ENCODE assay signal across 27 mouse cellular contexts in the genomic region with DNA sequence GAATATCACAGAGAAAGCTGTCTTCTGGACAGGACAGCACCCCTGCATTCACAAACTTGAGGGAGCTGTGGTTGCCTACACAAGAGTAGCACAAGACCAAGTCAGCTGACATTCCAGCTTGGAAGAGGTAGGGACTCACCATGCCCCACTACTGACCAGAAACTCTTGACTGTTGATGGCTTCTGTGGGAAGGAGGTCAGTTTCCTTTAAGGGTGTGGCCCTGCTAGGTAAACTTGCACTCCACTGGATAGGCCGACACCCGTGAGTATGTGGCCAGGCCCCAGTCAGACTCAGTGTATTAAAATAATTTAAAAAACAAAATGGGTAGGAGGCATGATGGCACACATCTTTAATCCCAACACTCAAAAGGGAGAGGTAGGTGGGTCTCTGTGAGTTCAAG. TPM values are rescaled to one million over a fixed set of nuclear protein-coding genes. Genes with fewer than 3 reads are reported as not detected.
DNase-seq lines count a peak whose midpoint lies in the region; ATAC-seq lines count a peak whose summit lies in the region.
"Had no signal": no experiment of that assay in that cellular context is flagged by ENCODE, and none has a peak within 500 bp of the region (broad histone marks: within the 10 kb centered on the region; RNA-seq: fewer than 3 reads in every experiment).

No protein-coding gene starts in this region.

- H3K36me3 ChIP-seq in heart, embryonic 12.5 days = no peaks in the 10 kb centered on the region
- no peaks in the 10 kb centered on the region for H3K36me3 ChIP-seq in lung, embryonic 16.5 days (ENCODE audit: control insufficient read depth, insufficient read depth, low read length)
- no peaks in the 10 kb centered on the region for H3K36me3 ChIP-seq in stomach, embryonic 15.5 days
- no peaks in the 10 kb centered on the region for H3K36me3 ChIP-seq in hindbrain, embryonic 11.5 days (ENCODE audit: control insufficient read depth, insufficient read depth, low read length)
- H3K36me3 ChIP-seq: G1E; heart, embryonic 13.5 days; hindbrain, embryonic 12.5 days; hindbrain, embryonic 15.5 days had no signal

- peaks cover 6% of the 10 kb centered on the region for H3K4me1 ChIP-seq in heart, embryonic 12.5 days (replicated peaks)
- H3K4me1 ChIP-seq in lung, embryonic 16.5 days (replicated peaks; ENCODE audit: control insufficient read depth, insufficient read depth, low read length) = peaks cover 4% of the 10 kb centered on the region
- H3K4me1 ChIP-seq in stomach, embryonic 15.5 days = no peaks in the 10 kb centered on the region
- no peaks in the 10 kb centered on the region for H3K4me1 ChIP-seq in hindbrain, embryonic 11.5 days (replicated peaks; ENCODE audit: control insufficient read depth, insufficient read depth, low read length)

- ATAC-seq in heart, embryonic 12.5 days (ENCODE audit: insufficient number of reproducible peaks, low FRiP score) = no peak
- ATAC-seq in lung, embryonic 16.5 days (ENCODE audit: low read depth) = 0 out of 2 replicates have a peak, but pooled peaks have one; percentile 27
- ATAC-seq in stomach, embryonic 15.5 days (ENCODE audit: insufficient read depth, low FRiP score, low read depth) = 0 out of 2 replicates have a peak, but pooled peaks have one; percentile 28
- no peak for ATAC-seq in hindbrain, embryonic 11.5 days (ENCODE audit: low FRiP score)
- ATAC-seq: forebrain, embryonic 13.5 days; forebrain, embryonic 16.5 days; Patski had no signal

- H3K9ac ChIP-seq in heart, embryonic 12.5 days = no peak overlapping the region
- H3K9ac ChIP-seq in lung, embryonic 16.5 days (ENCODE audit: low read length) = no peak overlapping the region
- no peak overlapping the region for H3K9ac ChIP-seq in stomach, embryonic 15.5 days
- no peak overlapping the region for H3K9ac ChIP-seq in hindbrain, embryonic 11.5 days (ENCODE audit: low read depth, low read length)
- H3K9ac ChIP-seq: forebrain, embryonic 13.5 days; heart, embryonic 13.5 days; hindbrain, embryonic 12.5 days; hindbrain, embryonic 15.5 days had no signal

- H3K27me3 ChIP-seq in heart, embryonic 12.5 days (replicated peaks) = no peaks in the 10 kb centered on the region
- H3K27me3 ChIP-seq in lung, embryonic 16.5 days (ENCODE audit: control insufficient read depth, insufficient read depth, low read depth, low read length) = no peaks in the 10 kb centered on the region
- H3K27me3 ChIP-seq in stomach, embryonic 15.5 days (replicated peaks) = no peaks in the 10 kb centered on the region
- no peaks in the 10 kb centered on the region for H3K27me3 ChIP-seq in hindbrain, embryonic 11.5 days (ENCODE audit: control insufficient read depth, insufficient read depth, low read length)
- H3K27me3 ChIP-seq: CH12.LX; forebrain, embryonic 13.5 days; heart, embryonic 13.5 days; hindbrain, embryonic 12.5 days; hindbrain, embryonic 15.5 days; Patski had no signal

- peak; percentile 73 for DNase-seq in heart, adult 11 months
- DNase-seq in lung, postnatal 14 days = no peak
- peak; percentile 31 for DNase-seq in 416B (ENCODE audit: low read depth)
- DNase-seq in hindbrain, embryonic 11.5 days (ENCODE audit: low spot score) = no peak
- DNase-seq in left cerebral cortex, adult 9 months (ENCODE audit: low spot score in 2 of 2) = no peak
- DNase-seq: adrenal gland, postnatal 10 days; adrenal gland, postnatal 36 days; B cell, adult 2 months; cerebellum, adult 18-20 months; cerebellum, adult 9-10 months; cerebellum, postnatal 14 days; gastrocnemius, postnatal 10 days; gastrocnemius, postnatal 36 days; heart, postnatal 14 days; heart, postnatal 4 days had no signal

- H3K4me2 ChIP-seq in heart, embryonic 12.5 days = no peak overlapping the region
- H3K4me2 ChIP-seq in lung, embryonic 16.5 days (ENCODE audit: low read depth, low read length) = no peak overlapping the region
- H3K4me2 ChIP-seq in stomach, embryonic 15.5 days = no peak overlapping the region
- H3K4me2 ChIP-seq in hindbrain, embryonic 11.5 days (replicated peaks; ENCODE audit: low read depth, low read length) = no peak overlapping the region
- H3K4me2 ChIP-seq: forebrain, embryonic 13.5 days; heart, embryonic 13.5 days; hindbrain, embryonic 12.5 days; hindbrain, embryonic 15.5 days had no signal

- no peak overlapping the region for H3K4me3 ChIP-seq in heart, embryonic 12.5 days
- H3K4me3 ChIP-seq in lung, embryonic 16.5 days (ENCODE audit: low read length) = no peak overlapping the region
- no peak overlapping the region for H3K4me3 ChIP-seq in stomach, embryonic 15.5 days (replicated peaks)
- H3K4me3 ChIP-seq in hindbrain, embryonic 11.5 days (ENCODE audit: low read depth, low read length) = no peak overlapping the region
- H3K4me3 ChIP-seq: forebrain, embryonic 10.5 days; forebrain, embryonic 13.5 days; heart, embryonic 13.5 days; hindbrain, embryonic 12.5 days; hindbrain, embryonic 15.5 days had no signal

- WGBS in heart, embryonic 12.5 days = 87% methylated on average over 2 of the region's 2 CpGs
- 55% methylated on average over 2 of the region's 2 CpGs for WGBS in lung, embryonic 16.5 days
- WGBS in stomach, embryonic 15.5 days = 60% methylated on average over 2 of the region's 2 CpGs
- WGBS in hindbrain, embryonic 11.5 days = 85% methylated on average over 2 of the region's 2 CpGs

- H3K9me3 ChIP-seq in heart, embryonic 12.5 days (replicated peaks) = no peaks in the 10 kb centered on the region
- no peaks in the 10 kb centered on the region for H3K9me3 ChIP-seq in lung, embryonic 16.5 days (ENCODE audit: control insufficient read depth, low read length)
- H3K9me3 ChIP-seq in stomach, embryonic 15.5 days = no peaks in the 10 kb centered on the region
- H3K9me3 ChIP-seq in hindbrain, embryonic 11.5 days (ENCODE audit: control insufficient read depth, low read length) = no peaks in the 10 kb centered on the region
- H3K9me3 ChIP-seq: forebrain, embryonic 10.5 days; forebrain, embryonic 13.5 days; G1E; heart, embryonic 13.5 days; hindbrain, embryonic 12.5 days; hindbrain, embryonic 15.5 days had no signal

- no peak overlapping the region for H3K27ac ChIP-seq in heart, embryonic 12.5 days (ENCODE audit: poor library complexity, severe bottlenecking)
- no peak overlapping the region for H3K27ac ChIP-seq in lung, embryonic 16.5 days (ENCODE audit: low read length)
- no peak overlapping the region for H3K27ac ChIP-seq in stomach, embryonic 15.5 days
- H3K27ac ChIP-seq in hindbrain, embryonic 11.5 days (ENCODE audit: low read depth, low read length) = no peak overlapping the region
- H3K27ac ChIP-seq: forebrain, embryonic 10.5 days; forebrain, embryonic 13.5 days; heart, embryonic 13.5 days; hindbrain, embryonic 12.5 days; hindbrain, embryonic 15.5 days had no signal

RNA-seq across cellular contexts. Expression of a gene that starts 5.3 kb away (rescaled TPM):
- 7.4 and 7.7 TPM in 2 replicates for polyA plus RNA-seq in heart, embryonic 12.5 days (2016; fragmentation: Nextera tagmentation; extraction: Ambion mirVana)
- 6.2 and 8.1 TPM in 2 replicates for polyA plus RNA-seq in lung, embryonic 16.5 days (2015; fragmentation: Nextera tagmentation; extraction: Ambion mirVana)
- 5.5 and 6.3 TPM in 2 replicates for polyA plus RNA-seq in stomach, embryonic 15.5 days (2015; fragmentation: Nextera tagmentation; extraction: Ambion mirVana)
- polyA plus RNA-seq in hindbrain, embryonic 11.5 days (2014; fragmentation: Nextera tagmentation; extraction: Ambion mirVana) = 9.9 and 12.1 TPM in 2 replicates

RNA-seq across cellular contexts. Expression of a gene that starts 20.8 kb away (rescaled TPM):
- polyA plus RNA-seq in heart, embryonic 12.5 days (2016; fragmentation: Nextera tagmentation; extraction: Ambion mirVana) = 19.2 and 19.7 TPM in 2 replicates
- 1.8 and 7.9 TPM in 2 replicates for polyA plus RNA-seq in lung, embryonic 16.5 days (2015; fragmentation: Nextera tagmentation; extraction: Ambion mirVana)
- 0.23 and 0.77 TPM in 2 replicates for polyA plus RNA-seq in stomach, embryonic 15.5 days (2015; fragmentation: Nextera tagmentation; extraction: Ambion mirVana)
- polyA plus RNA-seq in hindbrain, embryonic 11.5 days (2014; fragmentation: Nextera tagmentation; extraction: Ambion mirVana) = 0.28 TPM in 1 of 2 replicates, not detected in the other
- polyA plus RNA-seq: forebrain, embryonic 13.5 days; forebrain, embryonic 16.5 days; G1E; hindbrain, embryonic 15.5 days; Patski had no signal

RNA-seq across cellular contexts. Expression of a gene that starts 32.6 kb away (rescaled TPM):
- 181 and 191 TPM in 2 replicates for polyA plus RNA-seq in heart, embryonic 12.5 days (2016; fragmentation: Nextera tagmentation; extraction: Ambion mirVana)
- polyA plus RNA-seq in lung, embryonic 16.5 days (2015; fragmentation: Nextera tagmentation; extraction: Ambion mirVana) = 4.2 and 6.2 TPM in 2 replicates
- polyA plus RNA-seq in stomach, embryonic 15.5 days (2015; fragmentation: Nextera tagmentation; extraction: Ambion mirVana) = 0.45 and 0.88 TPM in 2 replicates
- 0.48 and 1.0 TPM in 2 replicates for polyA plus RNA-seq in hindbrain, embryonic 11.5 days (2014; fragmentation: Nextera tagmentation; extraction: Ambion mirVana)

RNA-seq across cellular contexts. Expression of a gene that starts 38.6 kb away (rescaled TPM):
- 93.4 and 97.4 TPM in 2 replicates for polyA plus RNA-seq in heart, embryonic 12.5 days (2016; fragmentation: Nextera tagmentation; extraction: Ambion mirVana)
- 93.3 and 95.6 TPM in 2 replicates for polyA plus RNA-seq in lung, embryonic 16.5 days (2015; fragmentation: Nextera tagmentation; extraction: Ambion mirVana)
- 81.1 and 90.2 TPM in 2 replicates for polyA plus RNA-seq in stomach, embryonic 15.5 days (2015; fragmentation: Nextera tagmentation; extraction: Ambion mirVana)
- polyA plus RNA-seq in hindbrain, embryonic 11.5 days (2014; fragmentation: Nextera tagmentation; extraction: Ambion mirVana) = 76.6 and 79.0 TPM in 2 replicates

RNA-seq across cellular contexts. Expression of a gene that starts 59.2 kb away (rescaled TPM):
- polyA plus RNA-seq in heart, embryonic 12.5 days (2016; fragmentation: Nextera tagmentation; extraction: Ambion mirVana) = 20.4 and 21.2 TPM in 2 replicates
- 29.4 and 30.7 TPM in 2 replicates for polyA plus RNA-seq in lung, embryonic 16.5 days (2015; fragmentation: Nextera tagmentation; extraction: Ambion mirVana)
- polyA plus RNA-seq in stomach, embryonic 15.5 days (2015; fragmentation: Nextera tagmentation; extraction: Ambion mirVana) = 27.1 and 28.5 TPM in 2 replicates
- polyA plus RNA-seq in hindbrain, embryonic 11.5 days (2014; fragmentation: Nextera tagmentation; extraction: Ambion mirVana) = 16.7 and 22.9 TPM in 2 replicates

Comparison
In these comparisons a context has a peak if more than half of its experiments do, and no peak if none do; other contexts are left out.
1. DNase-seq: peak in heart, adult 11 months (single experiment) and 416B (single experiment); none in lung, postnatal 14 days (single experiment), hindbrain, embryonic 11.5 days (single experiment) and left cerebral cortex, adult 9 months (0 of 2).
2. ATAC-seq: peak in lung, embryonic 16.5 days (single experiment) and stomach, embryonic 15.5 days (single experiment); none in heart, embryonic 12.5 days (single experiment) and hindbrain, embryonic 11.5 days (single experiment).
3. RNA of a gene that starts 32.6 kb away (polyA plus RNA-seq): 181 to 191 TPM in heart, embryonic 12.5 days; 4.2 to 6.2 TPM in lung, embryonic 16.5 days, 0.48 to 1.0 TPM in hindbrain, embryonic 11.5 days and 0.45 to 0.88 TPM in stomach, embryonic 15.5 days; every median in the first group is over 10 times any median in the second.